Mouse (Mus musculus): ENCODE measurements at regions not wholly inside any gene's neighbourhood (a gene's known extent, or its start where the extent isn't known, plus 50 kb on each side); places are given as distances from the start of the nearest gene placed in this dataset.

- no peak for DNase-seq (ENCODE audit: low spot score in 2 of 2)
- no peak overlapping the region for H3K27ac ChIP-seq
- TF ChIP-seq CTCF (conservative IDR thresholded peaks at IDR 0.05) = no peak
- no peak overlapping the region for H3K4me3 ChIP-seq
Measured at GRCm38 (mm10) chr10:67458447-67459272, 76.6 kb upstream of the Egr2 start.

DNA sequence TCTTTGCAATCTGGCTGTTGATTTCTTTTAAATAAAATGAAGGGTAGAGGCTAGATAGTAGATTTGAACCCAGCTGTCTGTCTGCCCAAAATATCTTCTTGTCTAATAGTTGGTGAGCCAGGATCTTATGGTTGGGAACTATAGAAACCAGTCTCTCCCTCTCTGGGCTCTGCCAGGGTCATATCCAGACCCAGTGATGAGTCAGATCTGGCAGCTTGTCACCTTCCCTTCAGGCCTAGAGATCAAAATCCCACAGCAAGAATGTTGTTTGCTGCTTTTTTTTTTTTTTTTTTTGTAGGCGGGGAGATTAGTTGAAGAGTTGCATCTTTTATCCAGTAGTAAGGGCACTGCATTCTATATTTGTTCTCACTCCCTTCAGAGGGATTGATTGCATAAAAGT lies 74.0 kb upstream of the Egr2 start:
- TF ChIP-seq CTCF (conservative IDR thresholded peaks at IDR 0.05) = no peak
- H3K27ac ChIP-seq = no peak overlapping the region
- H3K4me3 ChIP-seq = no peak overlapping the region
- no peak for DNase-seq (ENCODE audit: low spot score in 2 of 2)

GRCm38 (mm10) chr10:67461862-67462261 lies 73.4 kb upstream of the Egr2 start:
- TF ChIP-seq CTCF (conservative IDR thresholded peaks at IDR 0.05) = no peak
- no peak for DNase-seq (ENCODE audit: low spot score in 2 of 2)
- Histone ChIP-seq H3K27ac (no peak overlapping the region), H3K4me3 (no peak overlapping the region)

DNA sequence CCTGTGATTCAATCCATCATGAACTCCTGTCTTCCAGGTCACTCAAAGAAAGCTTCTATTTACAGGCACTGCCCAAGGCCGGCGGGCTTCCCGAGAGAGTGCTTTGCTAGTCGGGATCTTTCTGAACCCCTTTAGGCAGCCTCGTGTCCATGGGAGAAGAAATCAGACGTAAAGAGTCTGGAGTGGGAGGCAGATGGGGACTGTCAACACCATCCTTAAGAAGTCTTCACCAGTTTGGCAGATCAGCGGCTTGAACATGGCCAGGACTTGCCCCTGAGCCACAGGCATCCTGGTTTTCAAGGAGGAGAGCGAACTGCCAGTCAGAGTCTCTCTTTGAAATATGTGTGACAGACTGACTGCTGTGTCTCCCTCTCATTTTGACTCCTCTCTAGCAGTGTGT lies 66.6 kb upstream of the Egr2 start:
- Histone ChIP-seq H3K27ac (no peak overlapping the region), H3K4me3 (no peak overlapping the region)
- TF ChIP-seq CTCF (conservative IDR thresholded peaks at IDR 0.05) = no peak

GRCm38 (mm10) chr10:67473016-67473415 lies 62.3 kb upstream of the Egr2 start:
- Histone ChIP-seq H3K4me3 (no peak overlapping the region), H3K27ac (no peak overlapping the region)
- no peak for DNase-seq (ENCODE audit: low spot score in 2 of 2)
- TF ChIP-seq CTCF (conservative IDR thresholded peaks at IDR 0.05) = no peak

More for the DNA sequence above, 66.6 kb upstream of the Egr2 start:
- no peak for DNase-seq (ENCODE audit: low spot score in 2 of 2)

- TF ChIP-seq CTCF (conservative IDR thresholded peaks at IDR 0.05) = no peak
- Histone ChIP-seq H3K4me3 (no peak overlapping the region), H3K27ac (no peak overlapping the region)
- no peak for DNase-seq (ENCODE audit: low spot score in 2 of 2)
Measured at GRCm38 (mm10) chr10:67474336-67474735, 60.9 kb upstream of the Egr2 start.

GRCm38 (mm10) chr10:67482268-67482667 lies 53.0 kb upstream of the Egr2 start:
- Histone ChIP-seq H3K4me3 (peak overlapping the region; percentile 28), H3K27ac (peak overlapping the region; percentile 73)
- peak; percentile 53 to 80 for DNase-seq (ENCODE audit: low spot score in 2 of 2)
- TF ChIP-seq CTCF (conservative IDR thresholded peaks at IDR 0.05) = no peak

DNA sequence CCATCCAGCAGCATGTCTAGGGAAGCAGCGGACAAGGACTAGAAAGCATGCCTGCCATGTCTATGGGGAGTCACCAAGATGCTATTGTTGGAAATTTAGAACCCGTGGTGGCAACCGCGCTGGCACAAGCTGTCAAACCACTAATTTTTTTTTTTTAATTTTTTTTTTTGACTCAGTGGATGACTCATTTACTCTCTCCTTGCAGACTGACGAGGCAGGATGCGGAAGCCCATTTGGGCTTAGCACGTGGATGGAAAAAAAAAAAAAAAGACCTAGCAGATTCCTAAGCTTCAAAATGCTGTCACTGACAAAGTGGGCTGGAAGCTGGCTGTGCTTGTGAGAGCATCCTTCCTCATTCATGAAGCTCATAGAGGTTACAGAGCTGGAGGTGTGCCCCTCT lies 51.9 kb upstream of the Egr2 start:
- Histone ChIP-seq H3K27ac (0 out of 2 replicates have a peak overlapping the region, but pooled peaks have one; percentile 73), H3K4me3 (no peak overlapping the region)
- peak; percentile 23 to 30 for DNase-seq (ENCODE audit: low spot score in 2 of 2)
- no peak for TF ChIP-seq CTCF (conservative IDR thresholded peaks at IDR 0.05)

DNA sequence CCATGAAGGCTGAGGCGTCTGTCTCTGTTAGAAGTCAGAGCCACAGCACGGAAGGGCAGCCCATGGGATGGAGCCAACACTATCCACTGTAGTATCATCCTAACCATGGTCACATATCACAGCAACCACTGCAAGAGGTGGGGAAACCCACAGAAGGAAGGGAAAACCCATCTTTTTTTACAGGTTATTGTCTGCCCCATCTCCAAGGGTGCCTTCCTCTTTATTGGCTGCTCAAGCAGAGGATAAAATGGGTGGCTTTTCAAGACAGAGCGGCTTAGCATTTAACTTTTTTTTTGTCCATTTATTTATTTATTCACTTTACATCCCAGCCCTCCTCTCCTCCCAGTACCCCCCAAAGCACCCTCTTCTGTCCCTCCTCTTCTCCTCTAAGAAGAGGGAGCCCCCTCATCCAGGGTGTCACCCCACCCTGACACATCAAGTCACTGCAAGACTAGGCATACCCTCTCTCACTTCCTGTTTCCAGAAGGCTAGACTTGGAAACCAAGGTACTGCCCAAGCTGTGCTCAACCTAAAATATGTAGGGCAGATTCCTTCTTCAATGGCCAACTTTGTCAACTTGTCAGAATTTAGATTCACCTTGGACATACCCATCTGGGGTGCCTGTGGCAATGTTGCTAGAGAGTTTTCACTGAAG lies 51.1 kb upstream of the Egr2 start:
- TF ChIP-seq CTCF (conservative IDR thresholded peaks at IDR 0.05) = no peak
- Histone ChIP-seq H3K4me3 (no peak overlapping the region), H3K27ac (no peak overlapping the region)
- no peak for DNase-seq (ENCODE audit: low spot score in 2 of 2)

Data from layer of hippocampus, adult 2 months (tissue).